Mouse (Mus musculus): ENCODE results near the gene Mid2.
"Not testable (repeated sequence)": the region's sequence is repeated elsewhere in the genome, so short reads cannot be mapped to it uniquely, and the experiment has no call there.

Gene Mid2

DNA sequence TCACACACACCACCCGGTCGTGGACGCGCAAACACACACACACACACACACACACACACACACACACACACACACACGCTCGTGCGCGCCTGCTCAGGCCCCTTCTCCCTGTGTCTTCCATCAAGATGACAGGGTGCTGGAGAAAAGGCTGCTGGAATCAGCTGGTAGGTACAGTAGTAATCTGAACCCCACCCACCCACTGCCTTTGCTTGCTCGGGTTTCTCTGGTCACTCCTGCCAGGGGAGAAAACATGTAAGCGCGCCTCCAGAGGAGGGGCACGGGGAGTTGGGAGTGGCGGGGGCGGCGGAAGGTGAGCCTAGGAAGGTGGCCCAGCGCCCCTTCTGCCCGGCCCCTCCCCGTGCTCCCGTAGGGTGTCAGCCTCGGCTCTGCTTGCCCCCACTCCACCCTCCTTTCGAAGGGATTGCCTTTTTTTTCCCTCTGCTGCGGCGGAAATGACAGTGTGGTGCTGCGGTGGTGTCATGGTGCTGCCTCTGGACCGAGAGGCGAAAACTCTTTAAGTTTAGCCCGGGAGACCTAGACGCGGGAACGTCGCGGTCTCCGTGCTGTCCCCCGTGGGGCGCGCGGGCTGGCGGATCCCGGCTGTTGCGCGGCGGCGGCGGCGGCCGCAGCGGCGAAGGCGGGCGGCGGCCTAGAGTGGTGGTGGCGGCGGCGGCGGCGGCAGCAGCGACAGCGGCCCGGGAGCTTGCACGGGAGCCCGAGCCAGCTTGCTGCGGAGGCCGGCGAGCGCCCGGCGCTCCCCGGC, at the start of gene Mid2:
Gene Mid2, plus strand, starts transcription at position 121 of the 763 bp plus-strand sequence.
- DNase-seq: peak; percentile 40 to 59

DNA sequence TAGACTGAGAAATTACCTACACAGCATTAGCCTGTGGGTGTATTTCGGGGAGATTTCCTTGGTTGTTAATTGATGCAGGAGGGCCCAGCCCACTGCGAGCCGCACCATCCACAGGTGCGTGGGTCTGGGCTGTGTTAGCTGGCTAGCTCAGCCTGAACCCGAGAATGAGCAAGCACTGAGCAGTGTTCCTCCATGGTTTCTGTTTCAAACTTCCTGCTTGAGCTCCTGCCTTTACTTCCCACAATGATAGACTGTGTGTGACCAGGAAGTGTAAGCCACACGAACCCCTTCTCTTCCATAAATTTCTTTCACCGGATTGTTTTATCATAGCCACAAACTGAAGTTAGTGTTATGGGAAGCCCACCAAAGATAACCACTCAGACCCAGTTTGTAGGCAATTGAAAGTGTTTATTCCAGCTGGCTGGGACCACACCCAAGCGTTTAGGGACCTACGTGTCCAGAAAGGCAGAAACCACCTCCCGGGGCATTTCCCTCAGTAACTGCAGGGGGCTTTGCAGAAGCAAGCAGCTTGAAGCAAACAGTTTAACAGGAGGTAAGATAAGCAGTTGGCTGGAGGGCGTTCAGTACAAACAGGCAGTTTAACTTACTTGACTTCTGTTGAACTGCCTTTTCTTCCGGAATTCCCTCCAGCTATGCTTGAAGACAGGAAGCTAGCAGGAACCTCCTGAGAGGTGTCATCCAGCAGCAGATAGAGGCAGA, 39.4 kb upstream of the Mid2 start:
- DNase-seq: no peak

DNA sequence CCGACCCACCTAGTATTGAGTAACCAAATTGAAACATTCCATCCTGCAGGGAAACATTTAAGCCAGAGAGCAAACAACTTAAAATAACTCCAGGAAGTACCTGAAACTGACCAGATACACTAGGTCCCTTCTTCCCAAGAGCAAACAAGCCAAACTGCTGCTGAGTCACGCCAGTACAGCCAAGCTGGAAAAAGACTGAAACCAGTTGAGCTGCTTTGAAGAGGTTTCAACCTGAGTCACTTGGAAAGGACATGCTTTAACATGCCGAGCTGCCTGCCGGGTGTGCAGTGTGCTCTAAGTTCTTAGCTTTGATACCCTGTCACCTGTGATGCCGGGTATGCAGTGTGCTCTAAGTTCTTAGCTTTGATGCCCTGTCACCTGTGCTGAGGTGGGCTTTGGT, 26.4 kb upstream of the Mid2 start:
- no peak for DNase-seq

DNA sequence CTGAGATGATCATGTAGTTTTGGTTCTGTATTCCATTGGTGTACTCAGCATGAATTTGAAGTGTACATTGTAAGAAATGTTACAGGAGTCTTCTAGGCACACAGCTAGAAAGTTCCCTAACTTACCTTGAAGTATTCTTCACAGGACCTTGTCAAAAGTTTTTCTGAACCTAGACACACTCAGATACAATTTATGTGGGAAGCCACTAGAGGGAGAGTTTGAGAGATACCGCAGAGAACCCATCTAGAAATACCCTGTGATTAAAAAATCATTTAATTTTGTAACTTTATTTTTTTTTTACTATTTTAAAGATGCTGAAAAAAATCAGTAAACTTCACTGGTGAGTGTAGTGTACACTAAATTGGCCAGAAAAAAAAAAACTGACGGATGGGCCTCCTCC, 24.8 kb upstream of the Mid2 start:
- DNase-seq: no peak

DNA sequence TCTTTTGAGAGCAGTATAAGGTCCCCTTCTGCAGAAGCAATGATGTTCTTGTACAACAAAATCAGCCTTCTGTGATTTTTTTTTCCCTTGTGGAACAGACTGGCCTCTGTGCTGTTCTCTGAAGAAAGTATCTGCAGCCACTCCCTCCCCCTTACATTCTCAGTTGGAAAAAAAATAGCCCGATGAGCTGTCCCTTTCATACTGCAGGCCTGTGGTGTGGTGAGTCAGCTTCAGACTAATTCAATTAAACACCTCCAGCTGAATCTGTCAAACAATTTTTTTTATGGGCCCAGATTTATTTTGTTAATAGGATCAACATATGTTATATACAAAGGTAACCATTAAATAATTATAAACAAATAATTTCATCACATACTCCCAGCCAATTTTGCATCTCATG, 3.7 kb upstream of the Mid2 start:
- no peak for DNase-seq

DNA sequence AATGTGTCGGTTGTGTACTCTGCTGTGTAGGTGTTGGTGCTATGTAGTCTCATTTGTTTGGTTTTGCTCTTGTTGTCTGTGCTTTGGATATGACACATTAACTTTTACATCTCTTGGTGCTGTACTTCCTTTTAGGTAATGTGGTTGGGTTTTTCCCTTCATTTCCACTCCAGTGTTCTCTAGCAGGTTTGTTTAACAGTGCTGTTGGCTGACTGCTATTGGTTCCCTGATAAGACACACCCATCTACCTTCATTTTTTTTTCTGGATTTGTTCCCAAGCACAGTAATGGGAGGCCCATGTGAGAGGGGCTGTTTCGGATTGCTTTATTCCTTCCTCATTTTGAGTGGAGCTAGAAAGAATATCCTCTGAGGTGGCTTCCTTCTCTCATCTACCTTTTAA, 883 bp upstream of the Mid2 start:
- DNase-seq: no peak

DNA sequence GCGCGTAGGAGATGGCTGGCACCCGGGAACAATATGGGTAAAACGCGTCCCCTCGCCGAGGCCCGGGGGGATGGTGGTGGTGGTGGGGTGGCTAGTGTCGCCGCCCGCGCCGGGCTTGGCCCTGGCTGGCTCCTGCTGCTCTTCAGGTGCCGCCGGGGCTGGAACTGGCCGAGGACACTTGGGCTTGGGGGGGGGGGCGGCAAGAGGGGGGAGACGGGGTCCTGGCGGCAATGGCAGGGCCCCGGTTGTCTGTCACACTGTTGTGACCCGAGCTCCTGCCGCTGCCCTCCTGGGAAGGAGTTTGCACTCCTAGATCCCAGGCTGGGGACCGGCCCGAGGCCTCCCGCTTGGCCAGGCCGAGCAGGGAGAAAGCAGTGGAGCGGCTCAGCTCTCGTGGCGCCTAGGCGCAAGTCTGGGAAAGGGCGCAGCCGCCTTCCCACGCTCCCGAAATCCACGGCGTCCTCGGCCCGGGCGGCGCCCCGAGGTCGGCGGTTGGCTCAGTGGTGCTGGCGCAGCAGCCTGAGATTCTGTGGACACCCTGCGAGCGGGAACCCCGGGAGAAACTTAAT, 927 bp downstream of the Mid2 start:
- DNase-seq: peak; percentile 39 to 65

DNA sequence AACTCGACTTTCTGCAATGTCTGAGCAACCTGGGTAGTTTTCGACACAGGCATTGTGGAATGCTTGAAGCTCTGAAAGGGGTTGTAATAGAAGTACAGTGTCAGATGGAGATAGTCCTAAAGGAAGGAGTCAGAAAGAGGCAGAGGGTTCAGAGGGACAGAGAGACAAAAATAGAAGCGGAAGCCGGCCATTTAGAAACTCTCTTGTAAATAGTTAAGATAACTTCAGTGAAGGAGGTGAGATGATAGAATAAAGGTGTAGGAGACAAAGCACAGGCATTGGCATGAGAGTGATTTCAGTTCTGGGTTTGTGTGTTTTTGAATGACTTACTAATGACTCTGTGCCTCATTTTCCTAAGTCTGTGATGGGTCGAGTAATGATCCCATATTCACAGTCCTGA, 11.0 kb downstream of the Mid2 start:
- no peak for DNase-seq

DNA sequence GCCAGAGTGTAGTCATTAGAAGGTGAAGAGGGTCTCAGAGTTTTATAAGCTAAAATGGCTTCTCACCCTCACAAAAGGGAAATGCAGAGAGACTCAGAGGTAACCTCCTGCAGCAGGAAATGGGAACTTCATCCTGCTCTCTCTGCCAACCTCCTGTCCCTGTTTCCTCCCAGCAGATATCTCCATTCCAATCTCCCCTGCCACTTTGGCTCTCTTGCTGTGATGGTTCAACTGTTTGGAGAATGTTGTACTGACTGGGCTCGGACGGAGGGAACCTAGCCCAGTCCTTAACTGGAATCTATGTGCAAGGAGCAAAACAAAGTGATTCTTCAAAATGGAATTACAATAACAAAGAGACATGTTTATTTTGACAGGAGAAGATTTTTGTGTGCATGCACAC, 23.9 kb downstream of the Mid2 start:
- peak; percentile 20 to 30 for DNase-seq

DNA sequence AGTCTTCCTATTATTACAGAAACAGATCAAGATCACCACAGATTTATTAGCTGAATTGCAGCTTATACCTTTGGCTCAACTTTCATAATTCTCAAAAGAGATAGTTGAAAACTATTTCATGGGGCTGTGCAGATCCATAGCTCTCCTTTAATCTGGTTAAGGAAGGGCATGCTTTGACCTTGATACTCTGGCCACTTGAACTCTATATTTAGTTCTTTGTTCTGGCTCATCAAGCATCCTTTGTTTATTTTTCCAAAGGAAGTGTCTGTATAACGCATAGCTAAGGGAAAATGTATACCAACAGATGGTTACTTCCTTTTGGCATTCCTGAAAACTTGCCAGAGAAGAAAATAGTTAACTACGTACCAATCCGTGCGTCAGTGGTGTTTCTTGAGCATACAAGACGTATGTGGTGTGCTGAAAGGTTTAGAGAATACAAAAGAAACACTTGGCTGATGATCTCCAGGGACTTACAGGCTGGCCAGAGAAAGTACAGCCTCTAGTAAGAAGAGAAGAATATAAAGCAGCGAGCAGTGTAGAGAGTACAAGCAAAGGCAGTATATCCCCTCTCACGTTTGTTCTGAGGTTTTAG, 33.6 kb downstream of the Mid2 start:
- not testable (repeated sequence) for DNase-seq

DNA sequence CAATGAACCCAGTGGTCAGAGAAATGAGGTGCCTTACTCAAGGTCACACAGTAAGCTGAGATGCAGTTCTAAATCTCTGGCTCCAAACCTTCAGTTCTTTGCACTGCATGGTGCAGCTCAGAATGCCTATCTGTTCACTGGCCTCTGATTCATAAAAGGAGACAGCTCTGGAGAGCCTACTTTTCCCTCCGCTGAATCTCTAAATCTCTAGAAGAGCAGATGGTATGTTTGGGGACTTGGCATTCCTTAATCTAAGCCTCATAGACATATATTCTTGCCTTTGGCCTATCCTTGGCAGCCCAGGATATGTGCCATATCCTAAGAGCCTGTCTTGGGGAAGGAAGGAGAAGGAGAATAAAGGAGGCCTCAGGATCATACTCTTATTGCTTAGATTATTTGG, 38.8 kb downstream of the Mid2 start:
- no peak for DNase-seq

DNA sequence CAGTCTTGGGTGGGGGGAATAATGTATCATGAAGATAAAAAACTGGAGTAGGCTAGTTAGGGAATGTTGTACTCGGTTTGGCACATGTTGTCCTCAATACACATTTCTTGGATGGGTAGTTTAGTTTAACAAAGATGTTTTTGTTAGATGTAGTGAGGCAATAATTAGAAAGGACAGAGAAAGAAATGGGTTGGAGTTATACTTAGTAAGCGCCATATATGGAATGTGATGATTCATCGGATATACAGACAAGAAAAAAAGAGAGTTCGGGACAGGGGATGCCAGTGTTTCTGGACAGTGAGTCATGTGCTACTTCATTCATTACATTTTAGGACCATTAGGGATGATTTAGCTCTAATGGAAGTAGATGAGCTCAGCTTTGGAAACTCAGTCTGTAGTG, 41.7 kb downstream of the Mid2 start:
- no peak for DNase-seq

DNA sequence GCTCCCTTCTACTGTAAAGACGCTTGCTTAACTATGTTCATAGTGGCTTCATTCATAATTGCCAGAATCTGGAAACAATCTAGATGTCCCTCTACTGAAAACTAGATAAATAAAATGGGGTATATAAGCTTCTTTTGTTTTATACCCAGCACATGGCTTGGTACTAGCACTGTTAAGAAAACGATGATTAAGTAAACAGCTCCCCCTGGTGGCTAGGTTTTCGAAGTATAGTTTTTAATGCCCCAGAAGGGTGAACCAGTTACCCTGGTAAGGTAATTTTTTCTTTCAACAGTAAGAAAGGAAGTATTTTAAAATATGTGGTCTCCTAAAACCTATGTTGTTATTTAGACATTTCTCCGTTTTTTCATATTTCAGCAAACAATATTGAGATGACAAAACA, 58.0 kb downstream of the Mid2 start:
- DNase-seq: peak; percentile 17 to 31

DNA sequence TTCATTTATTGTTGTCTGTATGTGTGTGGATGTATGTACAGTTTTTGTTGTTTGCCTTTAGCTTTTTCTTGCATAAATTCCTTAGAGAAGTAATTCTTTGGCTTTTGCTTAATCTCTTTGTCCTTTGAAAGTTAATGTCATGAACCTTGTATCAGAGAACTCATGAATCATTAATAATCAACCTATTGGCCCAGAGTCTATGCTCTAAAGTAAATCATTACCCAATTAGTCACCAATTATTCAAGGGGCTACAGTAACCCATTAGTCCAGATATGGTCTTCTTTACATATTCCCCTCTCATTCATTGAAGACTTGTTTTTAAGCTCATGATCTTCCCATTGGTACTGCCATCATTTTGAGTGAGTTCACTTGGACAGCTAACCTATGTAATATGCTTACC, 74.6 kb downstream of the Mid2 start:
- no peak for DNase-seq

DNA sequence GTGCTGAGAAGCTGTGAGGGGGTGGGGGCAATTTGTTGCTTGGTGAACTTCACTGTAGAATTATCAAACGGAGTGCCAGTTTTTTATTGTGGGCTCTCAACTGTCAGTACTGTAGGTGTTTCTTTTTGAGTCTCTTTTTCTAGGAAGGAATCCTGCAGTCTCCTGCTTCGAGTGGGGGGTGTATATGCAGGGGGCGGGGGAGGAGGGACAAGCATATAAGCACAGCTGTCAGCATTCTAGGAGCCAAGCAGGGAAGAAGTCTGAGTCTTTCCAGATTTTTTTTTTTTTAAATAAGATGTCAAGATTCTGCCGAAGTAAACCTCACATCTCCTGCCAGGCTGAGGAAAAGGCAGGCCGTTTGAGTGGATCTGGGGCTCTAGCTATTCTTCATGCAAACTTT, 78.8 kb downstream of the Mid2 start:
- DNase-seq: no peak

DNA sequence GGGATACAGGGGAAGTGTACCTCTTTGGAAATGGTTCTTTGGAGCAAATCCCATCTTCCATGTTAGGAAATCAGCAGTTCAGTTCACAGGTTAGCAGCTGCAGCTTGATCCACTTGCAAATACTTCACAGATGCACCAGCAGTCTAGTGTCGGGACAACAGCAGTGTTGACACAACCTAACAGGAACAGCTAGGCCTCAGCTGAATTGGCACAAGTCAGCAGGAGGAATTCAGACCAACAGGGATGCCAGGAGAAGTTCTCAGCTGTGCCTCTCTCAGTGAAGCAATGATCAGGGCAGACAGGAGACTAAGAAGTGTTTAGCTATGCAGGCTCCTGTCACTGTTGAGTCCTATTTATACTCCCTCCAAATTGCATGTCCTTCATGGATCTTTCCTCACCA, 105.4 kb downstream of the Mid2 start:
- no peak for DNase-seq

DNA sequence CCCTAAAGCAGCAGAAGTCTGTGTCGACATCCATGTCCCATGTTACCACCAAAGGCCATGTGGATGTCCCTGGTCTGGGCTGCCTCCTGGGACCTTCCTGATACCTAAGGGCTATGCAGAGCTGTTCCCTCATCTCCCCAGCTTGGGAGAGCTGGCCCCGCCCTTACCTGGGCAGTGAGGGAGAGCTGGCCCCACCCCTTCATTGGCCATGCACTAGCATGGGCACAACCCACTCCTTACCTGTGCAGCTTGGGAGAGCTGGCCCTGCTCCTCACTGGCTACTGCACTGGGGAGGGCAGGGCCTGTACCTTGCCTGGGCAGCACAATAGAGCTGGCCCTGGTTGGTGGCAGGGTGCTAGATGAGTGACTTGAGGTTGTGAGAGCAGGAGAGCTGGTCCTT, 140.9 kb downstream of the Mid2 start:
- no peak for DNase-seq

DNA sequence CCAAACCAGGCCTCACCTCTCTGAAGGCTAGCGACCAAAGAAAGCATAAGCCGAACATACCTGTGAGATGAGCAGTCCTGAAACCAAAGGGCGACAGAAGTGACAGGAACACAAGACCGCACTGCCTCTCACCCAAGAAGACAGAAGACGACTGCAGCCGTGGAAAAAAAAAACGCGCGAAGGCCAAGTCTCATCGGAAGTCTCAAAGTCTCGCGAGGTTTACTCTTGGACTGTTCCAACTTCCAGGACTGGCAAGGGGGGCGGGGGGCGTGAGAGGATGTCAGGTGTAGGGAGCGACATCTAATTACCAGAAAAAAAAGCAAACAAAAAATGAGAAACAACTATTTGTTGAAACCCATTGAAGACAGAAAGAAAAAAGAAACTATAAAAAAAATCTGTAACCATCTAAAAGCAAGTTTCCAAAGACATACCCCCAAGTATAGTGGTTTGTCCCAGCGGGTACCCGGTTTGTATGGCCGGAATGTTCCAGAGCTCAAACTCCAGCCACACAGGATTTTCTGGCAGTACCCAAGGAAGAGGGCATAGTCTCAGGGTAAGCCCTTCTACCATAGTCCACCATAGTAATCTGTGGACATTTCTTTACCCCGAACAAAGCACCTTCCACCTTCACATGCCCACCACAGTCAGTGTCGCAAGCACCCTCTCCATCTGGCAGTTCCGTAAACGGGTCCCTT, 149.1 kb downstream of the Mid2 start, which contains the start of gene Tex13b:
Gene Tex13b, minus strand, starts transcription at position 122 of the 695 bp plus-strand sequence.
- no peak for DNase-seq
